Mouse (Mus musculus) midbrain, embryonic 15.5 days (tissue): ENCODE data around the gene Gpr153. TPM values are rescaled to one million over a fixed set of nuclear protein-coding genes. Genes with fewer than 3 reads are reported as not detected.
A peak's percentile ranks its signal among the peaks of the same experiment; 100 is the strongest.
"Not testable (repeated sequence)": the region's sequence is repeated elsewhere in the genome, so short reads cannot be mapped to it uniquely, and the experiment has no call there.

Source experiments
- ATAC-seq: fragments of 200-750 bp; cut with Nextera tagmentation; replicated peaks from 2 replicates; pipeline ENCODE4 v1.8.0; 2017; ENCODE audit warnings: moderate TSS enrichment
- H3K27ac ChIP-seq: fragments of 300-500 bp; sonication (generic); 2 replicates; pipeline ENCODE4 v1.5.1; 2015; ENCODE audit warnings: mild to moderate bottlenecking, inconsistent platforms
- H3K27me3 ChIP-seq: fragments of 300-500 bp; sonication (generic); replicated peaks from 2 replicates; pipeline ENCODE4 v1.6.1; 2015; ENCODE audit warnings: inconsistent platforms
- H3K36me3 ChIP-seq: fragments of 300-500 bp; sonication (generic); replicated peaks from 2 replicates; pipeline ENCODE4 v1.6.1; 2015; ENCODE audit warnings: inconsistent platforms
- H3K4me1 ChIP-seq: fragments of 300-500 bp; sonication (generic); 2 replicates; pipeline ENCODE4 v1.6.1; 2015; ENCODE audit warnings: inconsistent platforms
- H3K4me2 ChIP-seq: fragments of 300-500 bp; sonication (generic); 2 replicates; pipeline ENCODE4 v1.6.1; 2015; ENCODE audit warnings: inconsistent platforms, mild to moderate bottlenecking, moderate library complexity
- H3K4me3 ChIP-seq: fragments of 300-500 bp; sonication (generic); 2 replicates; pipeline ENCODE4 v1.5.1; 2015; ENCODE audit warnings: mild to moderate bottlenecking, inconsistent platforms
- H3K9ac ChIP-seq: fragments of 300-500 bp; sonication (generic); 2 replicates; pipeline ENCODE4 v1.6.1; 2015; ENCODE audit warnings: mild to moderate bottlenecking, inconsistent platforms
- H3K9me3 ChIP-seq: fragments of 300-500 bp; sonication (generic); 2 replicates; pipeline ENCODE4 v1.6.1; 2016; ENCODE audit warnings: inconsistent platforms
- WGBS: fragments of 180-500 bp; shearing (Covaris S2); methylation state at CpG from one replicate; pipeline ENCODE4 v1.1.7; 2015; ENCODE audit warnings: mixed read lengths; 5-methylcytosine and 5-hydroxymethylcytosine counted together
- polyA plus RNA-seq: library from polyadenylated mRNA; unstranded; fragments of >200 nt; fragmentation: Nextera tagmentation; extraction: Ambion mirVana; gene quantifications from 2 replicates; pipeline ENCODE4 v1.2.1, GENCODE M21; 2015

Gene Gpr153
- 15.6 and 16.6 TPM in 2 replicates for polyA plus RNA-seq

DNA sequence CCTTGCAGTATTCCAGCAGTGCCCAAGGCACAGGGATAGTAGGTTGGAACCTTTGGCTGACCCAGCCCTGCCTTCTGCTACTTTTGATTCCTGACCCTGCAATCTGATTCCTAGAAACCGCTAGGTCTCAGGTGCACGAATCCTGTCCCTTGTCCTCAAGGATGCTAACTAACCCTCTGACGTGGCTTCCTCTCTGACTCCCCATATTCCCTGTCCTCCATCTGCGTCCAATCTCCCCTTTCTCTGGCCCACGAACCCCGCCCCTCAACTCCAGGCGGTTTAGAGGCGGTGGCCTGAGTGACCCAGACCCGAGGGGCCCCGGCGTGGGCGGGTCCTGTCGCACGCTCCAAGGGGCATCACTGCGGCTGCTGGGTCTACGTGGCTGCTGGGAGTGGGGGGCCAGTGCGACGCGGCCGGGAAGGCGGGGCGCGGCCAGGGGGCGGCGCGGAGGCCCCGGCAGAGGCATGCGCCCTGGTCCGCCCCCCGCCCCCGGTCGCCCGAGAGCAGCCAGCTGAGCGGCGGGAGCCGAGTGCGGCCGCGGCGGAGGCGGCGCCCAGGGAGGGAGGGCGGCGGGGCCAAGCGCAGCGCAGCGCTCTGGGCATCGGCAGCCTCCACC is at the start of gene Gpr153:
TSS of gene Gpr153 (plus strand) at position 612 of the 616 bp plus-strand sequence.
- peak; percentile 85 for ATAC-seq

GRCm38 (mm10) chr4:152226901-152227486 is 47.0 kb upstream of the Gpr153 start:
- H3K27me3 ChIP-seq, result peaks cover 10% of the 10 kb centered on the region; the same call in 1 of the 2 replicates
- 74% methylated on average over 13 of the region's 13 CpGs for WGBS
- H3K9me3 ChIP-seq, result no peaks in the 10 kb centered on the region
- no peak overlapping the region for H3K4me2 ChIP-seq
- peak; percentile 63 for ATAC-seq
- H3K4me1 ChIP-seq, result peaks cover 22% of the 10 kb centered on the region
- peak overlapping the region; percentile 60 for H3K27ac ChIP-seq
- no peak overlapping the region for H3K9ac ChIP-seq
- H3K36me3 ChIP-seq, result no peaks in the 10 kb centered on the region; the same call in 1 of the 2 replicates
- H3K4me3 ChIP-seq, result no peak overlapping the region

More for the DNA sequence above, at the start of gene Gpr153:
- peak within 1 kb of the TSS; percentile 74 for H3K9ac ChIP-seq
- peak within 1 kb of the TSS; percentile 66 for H3K27ac ChIP-seq
- peaks cover 25% of the 10 kb centered on the region for H3K4me1 ChIP-seq
- H3K4me2 ChIP-seq, result peak within 1 kb of the TSS; percentile 95
- peak within 1 kb of the TSS; percentile 64 for H3K4me3 ChIP-seq
- peaks cover 34% of the 10 kb centered on the region for H3K27me3 ChIP-seq
- H3K36me3 ChIP-seq, result no peaks in the 10 kb centered on the region
- under 1% methylated on average over 30 of the region's 48 CpGs for WGBS
- no peaks in the 10 kb centered on the region for H3K9me3 ChIP-seq

- H3K4me1 ChIP-seq, result peaks cover 14% of the 10 kb centered on the region; the same call in 1 of the 2 replicates
- no peak overlapping the region for H3K4me2 ChIP-seq
- no peak overlapping the region for H3K4me3 ChIP-seq
- 88% methylated on average over 12 of the region's 12 CpGs for WGBS
- ATAC-seq, result no peak
- H3K27ac ChIP-seq, result no peak overlapping the region
- H3K9me3 ChIP-seq, result no peaks in the 10 kb centered on the region
- H3K9ac ChIP-seq, result no peak overlapping the region
- H3K27me3 ChIP-seq, result peaks cover 10% of the 10 kb centered on the region; the same call in 1 of the 2 replicates
- no peaks in the 10 kb centered on the region; the same call in 1 of the 2 replicates for H3K36me3 ChIP-seq
Observed at GRCm38 (mm10) chr4:152227749-152228527, 46.1 kb upstream of the Gpr153 start.

GRCm38 (mm10) chr4:152230331-152230730 is 43.7 kb upstream of the Gpr153 start:
- H3K27me3 ChIP-seq, H3K4me2 ChIP-seq, H3K9me3 ChIP-seq, H3K27ac ChIP-seq, H3K36me3 ChIP-seq, ATAC-seq, H3K9ac ChIP-seq, H3K4me3 ChIP-seq: not testable (repeated sequence)
- 47% methylated on average over 4 of the region's 4 CpGs for WGBS
- peaks cover 14% of the 10 kb centered on the region; the same call in 1 of the 2 replicates for H3K4me1 ChIP-seq

GRCm38 (mm10) chr4:152231326-152231725 is 42.7 kb upstream of the Gpr153 start:
- no peak for ATAC-seq
- 0 out of 2 replicates have a peak overlapping the region, but pooled peaks have one; percentile 25 for H3K27ac ChIP-seq
- H3K27me3 ChIP-seq, result no peaks in the 10 kb centered on the region
- H3K9me3 ChIP-seq, result no peaks in the 10 kb centered on the region
- peaks cover 10% of the 10 kb centered on the region; the same call in 1 of the 2 replicates for H3K4me1 ChIP-seq
- no peak overlapping the region for H3K4me3 ChIP-seq
- 85% methylated on average over 7 of the region's 7 CpGs for WGBS
- H3K4me2 ChIP-seq, result no peak overlapping the region
- no peak overlapping the region for H3K9ac ChIP-seq
- H3K36me3 ChIP-seq, result peaks cover 3% of the 10 kb centered on the region; the same call in 1 of the 2 replicates

DNA sequence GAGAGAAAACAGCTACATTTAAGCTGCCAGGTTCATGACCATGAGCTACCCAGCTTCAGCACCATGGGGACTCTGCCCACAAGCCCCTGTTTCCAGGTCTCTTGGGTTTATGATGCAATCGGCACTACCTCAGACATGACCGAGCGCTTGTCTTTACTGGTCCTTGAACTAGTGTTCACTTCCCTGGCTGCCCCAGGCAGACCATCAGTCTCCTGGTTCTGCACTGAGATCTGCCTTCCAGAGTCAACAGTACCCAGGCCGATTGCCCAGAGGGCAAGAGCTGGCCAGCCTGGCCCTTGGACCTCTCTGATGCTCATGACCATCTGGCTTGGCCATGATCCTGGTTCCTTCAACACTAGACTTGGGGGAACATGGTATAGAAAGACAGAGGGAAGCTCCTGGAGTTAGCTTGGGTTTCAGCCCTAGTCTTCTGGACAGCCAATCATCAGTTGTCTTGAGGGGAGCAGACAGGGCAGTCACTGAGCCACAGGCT is 41.6 kb upstream of the Gpr153 start:
- H3K27ac ChIP-seq, result no peak overlapping the region
- 92% methylated on average over 4 of the region's 4 CpGs for whole genome bisulfite sequencing
- H3K27me3 ChIP-seq, result no peaks in the 10 kb centered on the region
- no peak overlapping the region for H3K4me3 ChIP-seq
- H3K9ac ChIP-seq, result no peak overlapping the region
- ATAC-seq, result no peak
- no peaks in the 10 kb centered on the region for H3K9me3 ChIP-seq
- H3K36me3 ChIP-seq, result peaks cover 8% of the 10 kb centered on the region; the same call in 1 of the 2 replicates
- H3K4me1 ChIP-seq, result peaks cover 3% of the 10 kb centered on the region; the same call in 1 of the 2 replicates
- no peak overlapping the region for H3K4me2 ChIP-seq

DNA sequence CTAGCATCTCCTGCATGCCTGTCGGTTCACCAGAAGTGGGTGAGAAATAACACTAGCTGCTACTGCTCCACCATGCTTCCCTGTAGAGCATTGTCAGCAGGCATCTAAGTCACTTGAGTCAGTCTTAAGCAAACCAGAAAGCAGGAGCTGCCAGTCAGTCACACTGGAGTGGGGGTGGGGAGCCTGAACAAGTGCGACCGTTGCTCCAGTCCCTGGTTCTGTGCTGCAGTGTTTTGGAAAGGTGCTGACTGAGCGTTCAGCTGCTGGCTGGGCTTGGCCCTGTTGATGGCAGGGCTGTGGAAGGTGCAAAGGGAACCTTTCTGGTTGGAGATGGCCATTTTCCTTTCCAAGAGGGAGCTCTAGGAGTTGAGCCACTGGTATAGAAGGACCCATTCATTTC is 34.1 kb upstream of the Gpr153 start:
- no peaks in the 10 kb centered on the region for H3K4me1 ChIP-seq
- no peak overlapping the region for H3K9ac ChIP-seq
- H3K36me3 ChIP-seq, result peaks cover 11% of the 10 kb centered on the region; the same call in 1 of the 2 replicates
- H3K4me3 ChIP-seq, result no peak overlapping the region
- H3K4me2 ChIP-seq, result no peak overlapping the region
- no peak overlapping the region for H3K27ac ChIP-seq
- H3K9me3 ChIP-seq, result no peaks in the 10 kb centered on the region
- 79% methylated on average over 4 of the region's 4 CpGs for WGBS
- ATAC-seq, result no peak
- no peaks in the 10 kb centered on the region for H3K27me3 ChIP-seq

- no peak for ATAC-seq
- H3K9ac ChIP-seq, result no peak overlapping the region
- no peaks in the 10 kb centered on the region for H3K27me3 ChIP-seq
- no peak overlapping the region for H3K4me2 ChIP-seq
- no peaks in the 10 kb centered on the region for H3K4me1 ChIP-seq
- no peak overlapping the region for H3K4me3 ChIP-seq
- H3K36me3 ChIP-seq, result 0 out of 2 replicates have a peak, but pooled peaks cover 4% of the 10 kb centered on the region
- WGBS, result 88% methylated on average over 9 of the region's 9 CpGs
- no peaks in the 10 kb centered on the region for H3K9me3 ChIP-seq
- no peak overlapping the region for H3K27ac ChIP-seq
Observed at GRCm38 (mm10) chr4:152243241-152243891, 30.7 kb upstream of the Gpr153 start.

- Histone ChIP-seq H3K4me1 (no peaks in the 10 kb centered on the region), H3K9ac (no peak overlapping the region), H3K4me2 (no peak overlapping the region), H3K9me3 (no peaks in the 10 kb centered on the region), H3K27me3 (no peaks in the 10 kb centered on the region), H3K4me3 (no peak overlapping the region), H3K36me3 (0 out of 2 replicates have a peak, but pooled peaks cover 4% of the 10 kb centered on the region), H3K27ac (no peak overlapping the region)
- WGBS, result 95% methylated on average over 8 of the region's 8 CpGs
- no peak for ATAC-seq
Observed at GRCm38 (mm10) chr4:152243969-152244368, 30.1 kb upstream of the Gpr153 start.

DNA sequence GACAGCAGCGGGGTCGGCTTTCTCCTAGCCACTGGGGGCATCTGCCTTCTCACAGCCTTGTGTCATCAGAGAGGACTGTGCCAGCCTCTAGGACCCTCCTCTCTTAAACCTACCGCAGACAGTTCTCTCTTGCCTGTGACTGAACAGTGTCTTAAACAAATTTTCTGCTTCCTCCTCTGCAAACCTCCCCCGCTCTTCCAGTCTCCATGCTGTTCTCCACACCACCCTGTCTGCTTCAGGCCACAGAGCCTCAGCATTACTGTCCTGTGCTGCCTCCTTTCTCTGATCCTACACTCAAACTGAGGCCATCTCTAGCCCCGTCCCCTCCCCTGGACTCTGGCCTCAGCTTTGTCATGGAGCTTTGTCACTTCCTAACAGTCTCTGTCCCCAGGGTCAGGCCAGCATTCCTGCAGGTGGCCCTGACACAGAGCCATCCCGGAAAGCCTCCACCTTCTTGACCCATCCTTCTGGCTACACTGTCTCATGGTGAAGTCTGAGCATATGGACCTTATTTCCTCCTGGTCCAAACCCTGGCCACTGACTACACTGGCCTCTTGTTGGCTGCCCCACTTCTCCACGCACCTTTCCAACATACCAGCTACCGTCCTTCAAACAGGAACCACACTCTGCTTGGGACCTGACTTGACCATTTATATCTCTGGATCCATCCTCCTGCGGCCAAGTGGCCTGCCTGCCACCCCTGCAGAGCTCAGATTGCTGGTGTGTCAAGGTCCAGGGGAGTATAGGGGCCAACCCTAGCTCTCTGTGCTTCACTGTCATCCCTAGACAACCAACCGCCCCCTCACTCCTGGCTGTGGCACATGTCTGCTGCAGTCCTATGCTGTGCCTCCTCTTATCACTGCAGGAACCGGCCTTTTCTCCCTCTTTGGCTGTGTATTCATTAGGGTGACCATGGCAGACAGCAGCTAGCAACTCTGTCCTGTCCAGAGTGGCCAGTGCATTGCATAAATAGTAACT is 29.2 kb upstream of the Gpr153 start:
- Histone ChIP-seq H3K36me3 (no peaks in the 10 kb centered on the region), H3K4me1 (no peaks in the 10 kb centered on the region), H3K9me3 (no peaks in the 10 kb centered on the region), H3K27me3 (no peaks in the 10 kb centered on the region), H3K4me2 (no peak overlapping the region), H3K4me3 (no peak overlapping the region), H3K9ac (no peak overlapping the region), H3K27ac (no peak overlapping the region)
- 90% methylated on average over 11 of the region's 11 CpGs for WGBS
- ATAC-seq, result no peak

GRCm38 (mm10) chr4:152246011-152246410 is 28.0 kb upstream of the Gpr153 start:
- H3K9ac ChIP-seq, result no peak overlapping the region
- no peak for ATAC-seq
- no peaks in the 10 kb centered on the region for H3K9me3 ChIP-seq
- H3K4me1 ChIP-seq, result no peaks in the 10 kb centered on the region
- H3K4me3 ChIP-seq, result no peak overlapping the region
- H3K27ac ChIP-seq, result no peak overlapping the region
- WGBS, result 81% methylated on average over 6 of the region's 6 CpGs
- no peaks in the 10 kb centered on the region for H3K36me3 ChIP-seq
- H3K27me3 ChIP-seq, result no peaks in the 10 kb centered on the region
- no peak overlapping the region for H3K4me2 ChIP-seq
